Mouse (Mus musculus): ENCODE measurements around the gene Prpf8.

DNA sequence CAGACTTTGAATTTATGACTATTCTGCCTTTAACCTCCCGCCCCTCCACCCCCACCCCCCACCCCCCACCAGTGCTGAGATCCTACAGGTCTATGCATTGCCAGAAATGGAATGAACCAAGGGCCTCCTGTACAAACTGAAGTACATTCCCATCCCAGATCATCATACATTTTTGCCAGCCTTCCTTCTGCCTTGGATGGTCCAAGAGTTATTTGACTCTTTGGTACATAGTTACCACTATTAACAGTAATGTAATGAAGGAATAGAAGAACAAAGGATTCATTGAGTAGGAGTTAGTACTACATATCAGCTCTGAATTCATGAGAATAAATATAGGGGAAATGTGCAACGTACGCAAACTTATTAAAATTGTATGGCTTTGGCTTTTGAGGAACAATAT is 424 bp upstream of the Prpf8 start:
- TF ChIP-seq CTCF (IDR thresholded peaks at IDR 0.05; ENCODE audit: insufficient read depth, low read depth, low read length) (no peak), POLR2A (IDR thresholded peaks at IDR 0.05; ENCODE audit: insufficient read depth, low read depth, low read length) (no peak)

All from olfactory bulb, adult 2 months (tissue).